Mouse (Mus musculus) common myeloid progenitor, adult 5-6 weeks (primary cell): ENCODE measurements around the gene Adamts7. TPM values are rescaled to one million over a fixed set of nuclear protein-coding genes. Genes with fewer than 3 reads are reported as not detected.

Experiments
- ATAC-seq: replicated peaks from 2 replicates; pipeline ENCODE4 v1.8.0; 2016; ENCODE audit warnings: low read depth, mild to moderate bottlenecking, moderate TSS enrichment, inconsistent platforms; ENCODE audit not compliant: poor library complexity, severe bottlenecking
- total RNA-seq: library from RNA; stranded (forward); fragments of 200-1000, 187-1606 nt; gene quantifications from 2 replicates; pipeline ENCODE4 v1.2.3, GENCODE M21; 2017

Gene Adamts7
- total RNA-seq, 1 experiment from 2014 or later = not detected

GRCm38 (mm10) chr9:90227171-90227570, 64.3 kb downstream of the Adamts7 start:
- peak; percentile 30 for ATAC-seq

DNA sequence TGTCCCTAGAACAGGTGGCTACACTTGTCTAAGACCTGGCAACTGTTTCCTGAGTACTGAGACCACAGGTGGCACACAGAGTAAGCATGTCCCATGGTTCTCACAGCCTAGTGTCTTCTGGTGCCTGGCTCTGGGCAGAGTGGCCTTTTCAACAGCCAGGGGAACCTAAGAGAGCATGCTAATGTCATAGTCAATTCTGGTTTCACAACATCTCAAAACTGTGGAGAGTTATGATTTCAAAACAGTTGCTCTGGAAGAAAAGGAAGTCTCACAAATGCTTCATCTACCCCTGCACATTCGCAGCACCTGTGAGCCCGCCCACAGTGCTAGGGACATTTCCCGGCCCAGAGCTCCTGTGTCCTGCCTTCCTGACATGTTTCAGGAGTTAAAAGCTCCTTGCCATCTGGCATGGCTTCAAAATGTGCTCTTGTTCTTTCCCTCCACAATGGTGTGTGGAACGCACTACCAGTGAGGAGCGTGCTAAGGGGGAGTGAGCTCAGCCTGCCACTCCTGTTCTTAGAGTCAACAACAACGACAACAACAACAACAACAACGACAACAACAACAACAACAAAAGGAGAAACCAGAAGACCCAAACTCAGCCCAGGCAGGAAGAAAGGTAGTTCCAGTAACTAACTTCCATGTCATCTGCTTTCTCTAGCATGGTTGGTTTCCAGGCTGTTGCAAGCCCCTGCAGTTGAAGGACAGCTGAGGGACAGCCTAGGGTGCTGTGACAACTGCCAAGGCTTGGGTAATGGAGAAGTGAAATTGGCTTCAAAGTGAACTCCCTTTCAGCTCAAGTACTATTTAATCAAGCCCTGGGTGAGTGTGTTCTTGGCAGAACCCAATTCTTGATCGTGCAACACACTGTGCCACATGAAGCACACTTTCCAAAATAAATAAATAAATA, 70.2 kb downstream of the Adamts7 start:
- peak; percentile 26 for ATAC-seq

GRCm38 (mm10) chr9:90233906-90234419, 71.1 kb downstream of the Adamts7 start:
- no peak for ATAC-seq

DNA sequence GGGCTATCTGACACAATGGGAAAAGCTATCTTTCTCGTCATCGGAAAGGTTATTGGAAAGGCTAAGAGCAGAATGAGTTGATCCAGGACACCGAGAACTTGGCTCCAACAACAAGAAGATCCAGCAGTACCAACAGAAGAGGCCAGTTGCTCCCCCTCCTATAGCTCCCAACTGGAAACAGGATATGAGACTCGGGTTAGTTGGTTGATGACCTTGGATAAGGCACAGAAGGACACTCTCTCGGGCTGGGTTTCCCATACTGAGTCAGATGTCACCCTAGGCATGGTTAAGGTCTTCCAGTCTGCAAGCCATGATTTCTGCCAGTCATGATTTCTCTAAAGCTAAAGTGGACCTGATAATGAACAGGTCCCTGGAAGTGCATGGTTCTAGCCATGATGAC, 71.9 kb downstream of the Adamts7 start:
- ATAC-seq = no peak

- ATAC-seq = peak; percentile 39
Measured at GRCm38 (mm10) chr9:90235258-90235882, 72.5 kb downstream of the Adamts7 start.

- no peak for ATAC-seq
Measured at GRCm38 (mm10) chr9:90236817-90237216, 73.9 kb downstream of the Adamts7 start.

DNA sequence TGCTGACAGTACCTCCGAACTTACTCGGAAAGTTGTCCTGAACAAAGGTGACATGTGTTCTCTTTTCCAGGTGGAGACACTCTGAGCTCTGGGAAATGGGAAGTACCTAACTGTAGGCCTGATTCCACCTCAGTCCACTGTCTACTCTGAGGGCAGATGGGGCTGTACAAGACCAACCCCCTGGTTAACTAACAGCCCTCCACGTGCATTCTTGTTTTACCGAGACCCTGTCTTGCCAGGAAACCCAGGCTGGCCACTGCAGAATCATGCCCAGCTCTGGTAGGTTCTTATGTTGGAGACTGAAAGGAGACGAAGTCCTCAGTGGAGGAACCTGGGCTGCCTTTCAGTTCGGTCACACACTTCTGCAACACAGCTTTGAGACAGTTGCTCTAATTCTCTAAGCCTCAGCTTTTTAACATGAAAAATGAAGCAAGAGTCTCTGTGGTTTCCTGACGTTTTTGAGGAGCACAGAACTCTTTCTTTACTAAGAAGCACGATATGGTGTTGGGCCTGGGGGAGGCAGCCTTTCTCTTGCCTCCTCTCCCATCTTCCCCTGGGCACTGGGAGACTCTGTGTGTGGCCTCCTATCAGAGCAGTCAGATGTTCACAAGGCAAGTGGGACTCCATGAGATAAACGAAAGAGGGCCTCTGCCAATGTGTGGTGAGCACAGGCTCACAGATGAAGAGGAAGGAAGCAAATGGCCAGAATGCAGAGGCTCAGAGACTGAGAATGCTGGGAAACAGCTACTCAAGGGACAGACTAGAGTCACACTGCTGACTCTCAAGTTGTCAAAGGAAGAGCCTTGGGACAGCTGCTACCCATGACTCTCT, 74.6 kb downstream of the Adamts7 start:
- ATAC-seq = peak; percentile 69

DNA sequence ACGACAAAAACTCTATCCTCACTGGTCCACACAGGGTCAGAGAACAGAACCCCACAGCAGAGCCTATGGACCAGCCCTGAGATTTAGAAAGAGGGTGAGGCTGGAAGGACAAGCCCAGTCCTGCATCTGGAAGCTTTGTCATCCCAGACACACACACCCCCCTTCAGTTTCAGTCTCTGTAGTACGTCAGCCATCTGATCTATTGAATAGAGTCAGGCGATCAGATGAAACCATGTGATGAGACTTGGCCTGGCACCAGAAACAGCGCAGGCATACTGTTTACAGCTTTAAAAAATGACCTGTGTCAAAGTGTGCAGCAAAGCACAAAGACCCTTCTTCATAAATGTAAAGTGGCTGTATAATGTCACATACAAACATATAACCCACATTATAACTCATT, 77.7 kb downstream of the Adamts7 start:
- no peak for ATAC-seq

GRCm38 (mm10) chr9:90241041-90241440, 78.2 kb downstream of the Adamts7 start:
- ATAC-seq = no peak

DNA sequence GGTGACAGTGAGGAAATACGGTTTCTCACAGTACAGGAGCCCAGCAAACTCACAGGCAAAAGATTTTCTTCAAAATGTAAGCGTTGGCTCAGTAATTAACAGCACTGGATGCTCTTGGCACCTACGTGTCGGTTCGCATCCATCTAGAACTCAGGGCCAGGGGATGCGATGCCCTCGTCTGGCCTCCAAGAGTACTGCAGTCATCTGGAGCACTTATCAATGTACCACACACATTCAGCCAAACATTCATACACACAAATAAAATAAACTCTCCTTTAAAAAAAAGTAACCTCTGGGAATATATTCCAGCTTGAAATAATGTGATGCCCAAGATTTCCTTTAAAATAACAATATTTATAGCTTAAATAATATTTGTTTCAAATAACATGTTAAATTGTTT, 78.7 kb downstream of the Adamts7 start:
- no peak for ATAC-seq

DNA sequence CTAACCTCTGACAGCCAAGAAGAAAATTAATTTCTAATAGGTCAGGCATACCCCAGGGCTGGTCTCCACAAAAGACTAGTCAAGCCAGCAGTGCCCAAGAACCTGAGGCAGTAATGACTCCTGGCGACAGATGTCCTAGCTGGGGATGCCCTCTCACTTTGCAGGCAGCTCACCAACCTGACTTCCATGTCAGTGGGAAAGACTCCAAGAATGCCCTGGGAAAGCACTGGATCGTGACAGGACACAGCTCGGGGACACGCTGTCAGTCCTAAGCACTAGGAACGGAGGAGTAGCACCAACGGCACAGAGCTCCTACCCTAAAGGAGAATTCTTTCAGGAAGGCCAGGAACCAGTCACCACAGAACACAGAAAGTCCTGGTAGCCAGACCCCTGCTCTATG, 79.4 kb downstream of the Adamts7 start:
- ATAC-seq = no peak

DNA sequence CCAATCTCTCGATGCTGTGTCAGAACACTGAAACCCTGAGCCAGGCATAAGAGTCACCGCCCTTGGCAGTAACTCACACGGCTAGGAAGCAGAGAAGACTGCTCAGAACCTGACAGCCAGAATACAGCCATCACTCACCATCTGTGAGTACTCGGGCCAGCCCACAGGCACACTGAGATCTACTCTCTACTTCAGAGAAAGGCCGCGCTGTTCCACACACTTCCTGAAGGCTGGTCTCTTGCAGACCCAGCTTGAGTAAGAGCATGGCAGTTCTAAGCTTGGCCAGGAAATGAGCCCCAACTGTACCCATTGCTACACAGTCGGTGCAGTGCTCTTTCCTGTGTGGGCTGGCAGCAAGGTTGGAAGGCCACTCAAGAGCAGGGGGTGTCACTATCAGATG, 80.0 kb downstream of the Adamts7 start:
- peak; percentile 55 for ATAC-seq

GRCm38 (mm10) chr9:90244301-90245151, 81.7 kb downstream of the Adamts7 start:
- ATAC-seq = peak; percentile 15

GRCm38 (mm10) chr9:90245206-90245605, 82.3 kb downstream of the Adamts7 start:
- ATAC-seq = peak; percentile 40

GRCm38 (mm10) chr9:90245781-90246180, 82.9 kb downstream of the Adamts7 start:
- ATAC-seq = no peak

GRCm38 (mm10) chr9:90247316-90247715, 84.4 kb downstream of the Adamts7 start:
- no peak for ATAC-seq

- ATAC-seq = no peak
Measured at GRCm38 (mm10) chr9:90248326-90248725, 85.5 kb downstream of the Adamts7 start.

GRCm38 (mm10) chr9:90249036-90249435, 86.2 kb downstream of the Adamts7 start:
- no peak for ATAC-seq

DNA sequence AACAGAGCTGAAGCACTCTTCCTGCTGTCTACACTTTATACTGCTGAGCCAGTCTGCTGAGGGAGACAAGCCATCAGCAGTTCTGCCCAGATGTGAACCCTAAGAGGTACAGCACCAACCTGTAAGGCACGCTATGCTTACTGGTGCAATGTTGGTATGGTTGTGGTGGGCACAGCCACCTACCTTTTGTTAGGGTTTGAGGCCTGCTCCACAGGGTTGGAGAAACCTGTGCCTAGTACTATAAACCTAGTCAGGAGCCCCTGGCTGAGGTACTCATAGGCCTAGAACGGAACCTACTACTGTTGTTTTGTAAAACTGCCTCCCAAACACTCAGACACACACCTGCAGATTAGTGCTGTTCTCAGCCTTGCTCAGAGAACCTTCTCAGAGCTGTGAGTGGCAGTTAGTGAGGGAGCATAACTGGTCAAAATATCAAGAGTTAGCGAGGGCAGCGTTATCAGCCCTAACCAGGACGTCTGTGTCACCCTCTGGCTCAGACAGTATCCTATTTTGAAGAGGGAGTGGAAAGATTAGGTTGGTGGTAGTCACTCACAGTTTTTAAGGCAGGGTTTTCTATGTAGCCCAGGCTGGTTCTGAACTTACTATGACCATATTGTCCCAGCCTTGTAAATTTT, 87.4 kb downstream of the Adamts7 start:
- peak; percentile 68 for ATAC-seq
